Mouse (Mus musculus): ENCODE results near the gene Pcca. TPM values are rescaled to one million over a fixed set of nuclear protein-coding genes. Genes with fewer than 3 reads are reported as not detected.

The Pcca gene
- polyA plus RNA-seq (2015; fragmentation: Nextera tagmentation; extraction: Ambion mirVana), result 26.7 and 27.0 TPM in 2 replicates

- H3K9ac ChIP-seq, result peak within 1 kb of the TSS; percentile 74
- peak within 1 kb of the TSS; percentile 68 for H3K27ac ChIP-seq
- peak within 1 kb of the TSS; percentile 82 for H3K4me2 ChIP-seq
- WGBS, result 1% methylated on average over 54 of the region's 54 CpGs
- peaks cover 12% of the 10 kb centered on the region for H3K4me1 ChIP-seq
- ATAC-seq (replicated peaks), result peak; percentile 100
- H3K36me3 ChIP-seq (replicated peaks), result no peaks in the 10 kb centered on the region
- H3K27me3 ChIP-seq (replicated peaks), result no peaks in the 10 kb centered on the region
- peak within 1 kb of the TSS; percentile 67 for H3K4me3 ChIP-seq
- no peaks in the 10 kb centered on the region for H3K9me3 ChIP-seq
Measured at GRCm38 (mm10) chr14:122534017-122534924, at the start of gene Pcca. Gene Pcca, plus strand, starts transcription at chr14:122534324.

GRCm38 (mm10) chr14:122484458-122484843, 49.7 kb upstream of the Pcca start:
- Histone ChIP-seq H3K9ac (no peak overlapping the region), H3K27ac (peak overlapping the region; percentile 66), H3K27me3 (replicated peaks) (peaks cover 59% of the 10 kb centered on the region), H3K4me3 (no peak overlapping the region), H3K9me3 (no peaks in the 10 kb centered on the region), H3K36me3 (replicated peaks) (no peaks in the 10 kb centered on the region), H3K4me2 (peak overlapping the region; percentile 45), H3K4me1 (no peaks in the 10 kb centered on the region)
- no peak; the same call in 1 of the 2 replicates for ATAC-seq (replicated peaks)
- 16% methylated on average over 4 of the region's 4 CpGs for WGBS

DNA sequence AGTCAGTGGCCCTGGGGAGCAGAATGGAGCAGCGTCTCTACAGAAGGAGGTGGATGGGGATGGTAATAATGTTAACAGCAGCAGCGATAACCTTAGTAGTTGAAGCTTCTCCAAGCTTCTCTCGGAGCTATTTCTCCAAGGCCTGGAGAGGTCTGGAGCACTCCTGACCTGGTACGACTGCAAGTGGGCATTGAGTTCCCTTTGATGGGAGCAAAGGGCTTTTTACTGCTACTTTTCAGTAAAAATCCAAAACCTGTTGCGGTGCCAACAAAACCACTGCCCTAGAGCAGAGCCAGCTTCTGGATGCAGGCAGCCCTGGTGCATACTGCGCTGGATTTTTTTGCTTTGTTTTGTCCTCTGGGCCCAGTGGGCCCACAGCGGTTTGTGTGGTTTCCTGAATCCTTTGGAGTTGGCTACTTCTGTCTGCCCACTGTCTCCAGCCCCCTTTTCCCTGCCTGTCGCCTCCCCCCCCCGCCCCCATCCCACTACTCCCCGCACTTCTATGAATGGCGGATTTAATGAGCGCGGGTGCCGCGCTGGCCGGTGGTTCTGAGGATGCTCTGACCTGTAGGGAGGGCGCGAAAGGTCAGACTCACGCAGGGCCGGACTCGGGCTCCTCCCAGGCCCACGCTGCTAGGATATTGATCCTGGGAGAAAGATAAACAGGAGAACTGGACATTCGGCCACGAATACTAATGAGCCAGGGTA, 49.1 kb upstream of the Pcca start:
- peak; percentile 35; the same call in 1 of the 2 replicates for ATAC-seq (replicated peaks)
- Histone ChIP-seq H3K4me1 (no peaks in the 10 kb centered on the region), H3K36me3 (replicated peaks) (no peaks in the 10 kb centered on the region), H3K4me3 (no peak overlapping the region), H3K9me3 (no peaks in the 10 kb centered on the region), H3K9ac (0 out of 2 replicates have a peak overlapping the region, but pooled peaks have one; percentile 1), H3K27me3 (replicated peaks) (peaks cover 59% of the 10 kb centered on the region), H3K4me2 (peak overlapping the region; percentile 45), H3K27ac (peak overlapping the region; percentile 55; the same call in 1 of the 2 replicates)
- 3% methylated on average over 22 of the region's 24 CpGs for WGBS

GRCm38 (mm10) chr14:122485635-122486181, 48.4 kb upstream of the Pcca start:
- peak overlapping the region; percentile 45 for H3K4me2 ChIP-seq
- no peaks in the 10 kb centered on the region for H3K9me3 ChIP-seq
- H3K27me3 ChIP-seq (replicated peaks), result peaks cover 55% of the 10 kb centered on the region
- ATAC-seq (replicated peaks), result no peak
- WGBS, result 7% methylated on average over 12 of the region's 12 CpGs
- H3K4me1 ChIP-seq, result peaks cover 5% of the 10 kb centered on the region
- H3K36me3 ChIP-seq (replicated peaks), result no peaks in the 10 kb centered on the region
- 0 out of 2 replicates have a peak overlapping the region, but pooled peaks have one; percentile 1 for H3K9ac ChIP-seq
- peak overlapping the region; percentile 55; the same call in 1 of the 2 replicates for H3K27ac ChIP-seq
- H3K4me3 ChIP-seq, result no peak overlapping the region

DNA sequence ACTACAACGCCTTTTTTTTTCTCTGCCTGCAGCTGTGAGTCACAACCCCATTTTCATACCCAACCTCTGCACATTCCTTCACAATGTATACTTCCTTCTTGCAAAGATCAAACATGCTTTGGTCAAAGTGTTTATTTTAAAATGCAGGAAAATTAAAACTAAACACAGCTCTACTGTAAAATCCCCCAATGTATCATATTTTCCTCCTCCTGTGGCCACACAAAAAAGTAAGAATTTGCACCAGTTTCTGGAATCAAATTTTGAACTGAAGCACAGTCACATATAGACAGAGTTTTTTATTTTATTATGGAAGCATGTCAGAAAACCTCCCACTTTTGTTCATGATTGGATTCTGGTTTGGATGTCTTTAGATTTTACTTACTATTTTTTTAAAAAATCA, 47.5 kb upstream of the Pcca start:
- Histone ChIP-seq H3K36me3 (replicated peaks) (no peaks in the 10 kb centered on the region), H3K4me2 (no peak overlapping the region), H3K9me3 (no peaks in the 10 kb centered on the region), H3K4me1 (peaks cover 7% of the 10 kb centered on the region), H3K27me3 (replicated peaks) (peaks cover 59% of the 10 kb centered on the region), H3K9ac (no peak overlapping the region), H3K27ac (no peak overlapping the region), H3K4me3 (no peak overlapping the region)
- WGBS, result 8% methylated on average over 1 of the region's 1 CpGs
- ATAC-seq (replicated peaks), result no peak

GRCm38 (mm10) chr14:122487366-122487765, 46.8 kb upstream of the Pcca start:
- no peak overlapping the region for H3K4me2 ChIP-seq
- H3K9me3 ChIP-seq, result no peaks in the 10 kb centered on the region
- no peak overlapping the region for H3K4me3 ChIP-seq
- H3K4me1 ChIP-seq, result peaks cover 7% of the 10 kb centered on the region
- WGBS, result 11% methylated on average over 5 of the region's 5 CpGs
- H3K27ac ChIP-seq, result no peak overlapping the region
- H3K27me3 ChIP-seq (replicated peaks), result peaks cover 54% of the 10 kb centered on the region
- H3K9ac ChIP-seq, result no peak overlapping the region
- no peak for ATAC-seq (replicated peaks)
- H3K36me3 ChIP-seq (replicated peaks), result no peaks in the 10 kb centered on the region

GRCm38 (mm10) chr14:122489041-122489440, 45.1 kb upstream of the Pcca start:
- Histone ChIP-seq H3K27ac (no peak overlapping the region), H3K27me3 (replicated peaks) (peaks cover 51% of the 10 kb centered on the region), H3K36me3 (replicated peaks) (no peaks in the 10 kb centered on the region), H3K9ac (no peak overlapping the region), H3K4me3 (no peak overlapping the region), H3K4me2 (no peak overlapping the region), H3K9me3 (no peaks in the 10 kb centered on the region), H3K4me1 (peaks cover 7% of the 10 kb centered on the region)
- 4% methylated on average over 5 of the region's 5 CpGs for WGBS
- ATAC-seq (replicated peaks), result no peak

- no peaks in the 10 kb centered on the region for H3K9me3 ChIP-seq
- no peak for ATAC-seq (replicated peaks)
- H3K36me3 ChIP-seq (replicated peaks), result no peaks in the 10 kb centered on the region
- H3K4me2 ChIP-seq, result peak overlapping the region; percentile 34; the same call in 1 of the 2 replicates
- peaks cover 43% of the 10 kb centered on the region for H3K27me3 ChIP-seq (replicated peaks)
- peak overlapping the region; percentile 55; the same call in 1 of the 2 replicates for H3K27ac ChIP-seq
- WGBS, result 3% methylated on average over 12 of the region's 12 CpGs
- H3K4me3 ChIP-seq, result peak overlapping the region; percentile 25; the same call in 1 of the 2 replicates
- H3K9ac ChIP-seq, result no peak overlapping the region
- peaks cover 7% of the 10 kb centered on the region for H3K4me1 ChIP-seq
Measured at GRCm38 (mm10) chr14:122489686-122490414, 44.3 kb upstream of the Pcca start.

DNA sequence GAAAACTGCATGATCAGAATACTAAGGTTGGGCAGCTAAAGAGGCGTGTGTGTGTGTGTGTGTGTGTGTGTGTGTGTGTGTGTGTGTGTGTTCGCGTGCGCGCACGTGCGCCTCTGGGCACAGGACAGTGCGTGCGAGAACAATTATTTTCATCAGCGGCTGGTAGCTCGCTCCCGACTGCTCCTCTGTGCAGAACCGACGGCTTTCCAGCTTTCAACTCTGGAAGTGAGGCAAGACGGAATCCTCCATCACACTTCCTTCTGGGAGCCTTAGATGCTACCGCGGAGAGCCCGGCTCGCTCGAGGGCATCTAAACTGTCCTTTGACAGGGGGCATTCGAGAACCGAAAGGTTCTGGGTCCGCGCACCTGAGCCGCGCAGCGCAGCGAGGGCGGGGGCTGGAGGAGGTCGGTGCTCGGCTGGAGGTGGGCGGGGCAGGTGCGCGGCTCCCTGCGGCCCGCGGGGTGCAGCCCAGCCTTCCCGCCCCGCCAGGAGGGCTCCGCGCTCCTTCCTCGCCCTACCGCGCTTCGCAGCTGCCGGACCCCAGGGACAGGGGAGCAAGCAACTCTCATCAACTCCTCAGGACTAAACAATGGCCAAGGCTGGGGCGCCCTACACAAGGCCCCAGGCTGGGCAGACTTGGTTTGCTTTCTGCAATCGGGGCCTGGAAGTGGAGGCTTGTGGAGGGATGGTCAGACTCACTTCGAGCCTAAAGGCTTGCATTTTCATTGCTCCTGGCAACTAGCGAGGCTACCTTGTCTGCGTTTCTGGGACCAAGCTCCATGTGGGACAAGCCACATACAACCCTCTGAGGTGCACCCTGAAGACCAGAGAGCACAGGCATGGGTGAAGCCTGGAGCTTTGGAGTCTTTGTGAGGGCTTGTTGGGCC, 43.4 kb upstream of the Pcca start, which contains the start of gene Gm10837:
Gm10837 (plus strand) TSS at position 146 of the 888 bp plus-strand sequence.
- H3K9me3 ChIP-seq, result no peaks in the 10 kb centered on the region
- ATAC-seq (replicated peaks), result peak; percentile 74
- peaks cover 39% of the 10 kb centered on the region for H3K27me3 ChIP-seq (replicated peaks)
- peak within 1 kb of the TSS; percentile 55 for H3K27ac ChIP-seq
- H3K9ac ChIP-seq, result no peak within 1 kb of the TSS
- peak within 1 kb of the TSS; percentile 34 for H3K4me2 ChIP-seq
- H3K4me3 ChIP-seq, result peak within 1 kb of the TSS; percentile 25
- H3K36me3 ChIP-seq (replicated peaks), result no peaks in the 10 kb centered on the region
- H3K4me1 ChIP-seq, result peaks cover 7% of the 10 kb centered on the region
- 2% methylated on average over 51 of the region's 51 CpGs for WGBS

GRCm38 (mm10) chr14:122491521-122491920, 42.6 kb upstream of the Pcca start:
- H3K27ac ChIP-seq, result no peak overlapping the region
- no peak for ATAC-seq (replicated peaks)
- H3K27me3 ChIP-seq (replicated peaks), result peaks cover 35% of the 10 kb centered on the region
- H3K9ac ChIP-seq, result no peak overlapping the region
- H3K4me3 ChIP-seq, result no peak overlapping the region
- H3K4me1 ChIP-seq, result peaks cover 7% of the 10 kb centered on the region
- no peak overlapping the region for H3K4me2 ChIP-seq
- no peaks in the 10 kb centered on the region for H3K36me3 ChIP-seq (replicated peaks)
- H3K9me3 ChIP-seq, result no peaks in the 10 kb centered on the region
- 59% methylated on average over 6 of the region's 6 CpGs for WGBS

DNA sequence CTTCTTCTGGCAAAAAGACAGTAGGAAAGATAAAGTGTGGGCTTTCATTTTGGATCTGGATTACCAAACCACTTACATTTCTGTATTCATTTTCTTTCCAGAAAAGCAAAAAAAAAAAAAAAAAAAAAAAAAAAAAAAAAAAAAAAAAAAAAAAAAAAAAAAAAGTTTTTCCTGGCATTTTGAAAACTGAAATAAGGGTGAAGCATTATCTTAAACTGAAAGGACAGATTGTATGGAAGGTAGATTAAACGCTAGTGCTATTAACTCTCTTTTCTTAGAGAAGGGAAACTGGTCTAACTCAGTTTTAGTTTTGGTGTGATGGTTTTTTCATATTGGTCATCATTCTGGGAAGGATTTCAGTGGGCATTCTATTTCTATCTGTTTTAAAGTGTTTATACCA, 42.1 kb upstream of the Pcca start:
- H3K27ac ChIP-seq, result no peak overlapping the region
- no peaks in the 10 kb centered on the region for H3K36me3 ChIP-seq (replicated peaks)
- H3K27me3 ChIP-seq (replicated peaks), result peaks cover 32% of the 10 kb centered on the region
- 69% methylated on average over 1 of the region's 1 CpGs for WGBS
- ATAC-seq (replicated peaks), result no peak
- no peaks in the 10 kb centered on the region for H3K9me3 ChIP-seq
- no peak overlapping the region for H3K4me3 ChIP-seq
- H3K4me1 ChIP-seq, result peaks cover 7% of the 10 kb centered on the region
- H3K4me2 ChIP-seq, result no peak overlapping the region
- H3K9ac ChIP-seq, result no peak overlapping the region
